Mouse (Mus musculus): ENCODE data around the gene Rhot2. TPM values are rescaled to one million over a fixed set of nuclear protein-coding genes. Genes with fewer than 3 reads are reported as not detected.

Rhot2 gene
- polyA plus RNA-seq, 1 experiment from 2014 or later, result 9.1 TPM

DNA sequence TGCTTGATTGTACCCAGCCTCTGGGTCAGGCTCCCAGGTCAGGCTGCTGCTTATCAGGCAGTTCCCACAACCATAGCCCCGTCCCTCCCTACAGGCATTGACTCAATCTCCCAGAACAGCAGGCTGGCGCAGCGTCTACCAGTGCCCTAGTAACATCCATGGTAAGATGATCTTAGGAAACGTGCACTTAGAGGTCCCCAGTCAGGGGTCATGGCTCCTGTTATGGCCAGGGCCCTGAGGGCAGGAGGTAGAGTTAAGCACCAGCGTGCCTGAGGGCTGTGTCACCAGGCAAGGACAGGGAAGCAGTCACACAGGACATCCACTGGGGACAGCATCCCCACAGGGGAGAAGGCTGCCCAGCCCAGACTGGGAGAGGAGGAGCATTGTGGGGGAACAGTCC is 37.7 kb upstream of the Rhot2 start:
- Histone ChIP-seq H3K4me3 (ENCODE audit: low read depth, low read length) (no peak overlapping the region), H3K36me3 (ENCODE audit: control insufficient read depth, insufficient read depth, low read length) (no peaks in the 10 kb centered on the region; the same call in 1 of the 2 replicates), H3K4me2 (ENCODE audit: low read depth, low read length, severe bottlenecking) (no peak overlapping the region), H3K9ac (ENCODE audit: low read length) (no peak overlapping the region), H3K27ac (ENCODE audit: low read depth, low read length) (no peak overlapping the region), H3K4me1 (replicated peaks; ENCODE audit: control insufficient read depth, insufficient read depth, low read length) (peaks cover 18% of the 10 kb centered on the region), H3K27me3 (ENCODE audit: control insufficient read depth, insufficient read depth, low read length) (no peaks in the 10 kb centered on the region), H3K9me3 (ENCODE audit: control insufficient read depth, low read length) (no peaks in the 10 kb centered on the region)
- ATAC-seq (replicated peaks; ENCODE audit: low FRiP score) (no peak), DNase-seq (ENCODE audit: low spot score) (peak; percentile 57)
- 42% methylated on average over 5 of the region's 5 CpGs for WGBS

DNA sequence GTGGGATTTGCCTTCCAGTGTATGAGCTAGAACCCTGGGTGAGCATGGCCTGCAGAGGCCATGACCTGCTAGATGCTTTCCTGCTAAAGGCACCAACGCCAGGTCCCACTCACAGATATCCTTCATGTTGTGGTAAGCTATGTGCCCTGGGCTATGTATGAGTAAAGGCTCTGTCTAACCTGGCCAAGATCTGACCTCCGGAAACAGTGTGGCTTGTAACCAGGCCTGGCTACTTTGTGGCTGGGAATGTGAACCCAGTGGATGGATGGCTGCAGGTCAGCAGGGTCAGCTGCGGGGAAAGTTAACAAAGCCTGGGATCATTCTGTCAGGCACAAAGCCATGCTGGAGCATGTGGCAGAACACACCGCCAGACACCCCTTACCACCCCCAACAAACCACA is 37.0 kb upstream of the Rhot2 start:
- no peaks in the 10 kb centered on the region for H3K9me3 ChIP-seq (ENCODE audit: control insufficient read depth, low read length)
- ATAC-seq (replicated peaks; ENCODE audit: low FRiP score), result no peak
- H3K36me3 ChIP-seq (ENCODE audit: control insufficient read depth, insufficient read depth, low read length), result no peaks in the 10 kb centered on the region; the same call in 1 of the 2 replicates
- H3K4me2 ChIP-seq (ENCODE audit: low read depth, low read length, severe bottlenecking), result no peak overlapping the region
- WGBS, result 21% methylated on average over 4 of the region's 4 CpGs
- H3K4me1 ChIP-seq (replicated peaks; ENCODE audit: control insufficient read depth, insufficient read depth, low read length), result peaks cover 18% of the 10 kb centered on the region
- no peaks in the 10 kb centered on the region for H3K27me3 ChIP-seq (ENCODE audit: control insufficient read depth, insufficient read depth, low read length)
- H3K9ac ChIP-seq (ENCODE audit: low read length), result no peak overlapping the region
- DNase-seq (ENCODE audit: low spot score), result no peak
- no peak overlapping the region for H3K4me3 ChIP-seq (ENCODE audit: low read depth, low read length)
- H3K27ac ChIP-seq (ENCODE audit: low read depth, low read length), result peak overlapping the region; percentile 53; the same call in 1 of the 2 replicates

DNA sequence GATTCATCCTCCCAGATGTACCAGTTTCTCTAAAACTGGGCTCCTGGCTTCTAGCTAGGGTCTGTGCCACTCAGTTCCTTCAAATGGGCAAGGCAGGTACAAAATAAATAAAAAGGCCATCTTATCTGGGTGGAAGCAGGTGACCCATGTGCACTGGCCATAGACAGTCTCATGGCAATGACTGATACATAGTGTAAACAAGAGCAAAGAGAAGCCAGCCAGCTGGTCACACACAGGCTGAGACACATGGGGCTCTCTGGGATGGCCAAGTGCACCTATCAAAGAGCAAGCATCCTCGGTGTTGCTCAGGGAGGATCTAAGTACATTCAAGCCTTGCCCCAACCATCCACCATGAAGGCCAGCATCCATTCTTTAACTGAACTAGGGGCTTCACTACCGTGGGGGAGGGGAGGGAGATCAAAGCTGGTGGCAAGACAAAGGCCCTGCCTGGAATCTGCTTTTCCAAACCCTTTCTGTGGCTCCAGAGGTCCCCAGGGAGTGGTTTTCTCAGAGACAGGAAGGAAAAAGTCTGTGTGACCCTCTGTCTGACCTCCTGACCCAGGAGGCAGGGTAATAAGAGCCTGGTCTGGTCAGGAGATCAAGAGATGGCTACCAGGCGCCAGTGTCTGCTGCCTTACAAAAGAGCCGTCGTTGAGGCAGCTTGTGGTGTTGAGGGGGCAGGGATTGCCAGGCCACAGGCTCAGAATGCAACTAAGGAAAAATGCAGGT is 36.4 kb upstream of the Rhot2 start:
- ATAC-seq (replicated peaks; ENCODE audit: low FRiP score), result no peak
- Histone ChIP-seq H3K9me3 (ENCODE audit: control insufficient read depth, low read length) (no peaks in the 10 kb centered on the region), H3K4me2 (ENCODE audit: low read depth, low read length, severe bottlenecking) (no peak overlapping the region), H3K27me3 (ENCODE audit: control insufficient read depth, insufficient read depth, low read length) (no peaks in the 10 kb centered on the region), H3K4me3 (ENCODE audit: low read depth, low read length) (no peak overlapping the region), H3K36me3 (ENCODE audit: control insufficient read depth, insufficient read depth, low read length) (no peaks in the 10 kb centered on the region; the same call in 1 of the 2 replicates), H3K27ac (ENCODE audit: low read depth, low read length) (peak overlapping the region; percentile 53; the same call in 1 of the 2 replicates), H3K9ac (ENCODE audit: low read length) (peak overlapping the region; percentile 45), H3K4me1 (replicated peaks; ENCODE audit: control insufficient read depth, insufficient read depth, low read length) (peaks cover 24% of the 10 kb centered on the region)
- 3% methylated on average over 5 of the region's 5 CpGs for WGBS
- DNase-seq (ENCODE audit: low spot score), result peak; percentile 61

DNA sequence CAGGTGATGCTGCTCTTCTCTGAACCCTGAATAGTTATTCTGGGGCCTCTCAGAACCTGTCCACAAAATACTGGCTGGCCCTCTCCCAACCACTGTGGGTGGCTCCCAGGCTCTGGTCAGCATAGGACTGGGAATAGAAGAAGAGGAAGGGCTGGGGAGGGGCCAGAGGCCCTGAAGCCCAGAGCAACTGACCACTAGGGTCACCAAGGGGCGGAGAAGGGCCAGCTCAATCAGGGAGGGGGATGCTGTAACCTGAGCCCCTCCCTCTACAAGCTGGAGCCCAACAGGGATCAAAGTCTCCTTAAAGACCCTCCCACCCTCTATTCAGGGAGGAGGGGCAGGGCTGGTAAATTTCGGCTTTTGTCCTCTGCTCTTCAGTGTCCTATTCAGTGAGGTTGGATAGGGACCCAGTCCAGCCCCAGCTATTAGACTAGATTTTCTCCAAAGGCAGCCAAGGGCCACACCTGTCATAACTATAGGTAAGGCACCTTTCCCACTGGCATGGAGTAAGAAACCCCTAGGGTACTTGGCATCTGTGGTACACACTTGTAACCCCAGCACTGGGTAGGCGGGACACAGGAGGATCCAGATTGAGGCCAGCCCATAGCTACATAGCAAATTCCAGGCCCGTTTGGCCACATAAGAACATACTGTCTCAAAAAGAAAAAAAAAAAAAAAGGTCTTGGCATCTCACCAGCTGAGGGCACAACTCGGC is 35.7 kb upstream of the Rhot2 start, which contains the start of gene Wfikkn1:
Gene Wfikkn1, minus strand, starts transcription at position 663 of the 715 bp plus-strand sequence.
- ATAC-seq (replicated peaks; ENCODE audit: low FRiP score), result no peak
- peaks cover 26% of the 10 kb centered on the region for H3K4me1 ChIP-seq (replicated peaks; ENCODE audit: control insufficient read depth, insufficient read depth, low read length)
- WGBS, result 23% methylated on average over 5 of the region's 5 CpGs
- no peaks in the 10 kb centered on the region; the same call in 1 of the 2 replicates for H3K36me3 ChIP-seq (ENCODE audit: control insufficient read depth, insufficient read depth, low read length)
- peak within 1 kb of the TSS; percentile 53; the same call in 1 of the 2 replicates for H3K27ac ChIP-seq (ENCODE audit: low read depth, low read length)
- H3K9me3 ChIP-seq (ENCODE audit: control insufficient read depth, low read length), result no peaks in the 10 kb centered on the region
- no peaks in the 10 kb centered on the region for H3K27me3 ChIP-seq (ENCODE audit: control insufficient read depth, insufficient read depth, low read length)
- DNase-seq (ENCODE audit: low spot score), result peak; percentile 52
- H3K4me3 ChIP-seq (ENCODE audit: low read depth, low read length), result no peak within 1 kb of the TSS
- peak within 1 kb of the TSS; percentile 45 for H3K9ac ChIP-seq (ENCODE audit: low read length)
- no peak within 1 kb of the TSS for H3K4me2 ChIP-seq (ENCODE audit: low read depth, low read length, severe bottlenecking)

DNA sequence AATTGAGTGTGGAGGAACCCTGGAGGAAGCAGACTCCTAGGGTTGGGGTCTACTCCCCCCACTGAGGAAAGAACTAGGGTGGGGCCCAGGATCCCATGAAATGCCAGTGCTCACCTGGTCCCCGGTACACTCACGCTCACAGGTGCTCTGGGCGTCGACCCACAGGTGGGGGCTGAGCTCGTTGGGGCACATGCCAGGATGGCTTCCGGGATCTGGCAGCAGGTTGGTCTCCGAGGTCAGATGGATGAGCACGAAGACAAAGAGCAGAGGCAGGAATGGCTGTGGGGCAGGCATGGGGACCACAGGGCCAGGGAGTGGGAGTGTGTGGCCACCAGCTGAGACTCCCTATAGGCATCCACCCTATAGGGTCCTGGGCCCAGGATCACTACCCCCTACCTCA is 35.1 kb upstream of the Rhot2 start:
- H3K27ac ChIP-seq (ENCODE audit: low read depth, low read length), result no peak overlapping the region
- DNase-seq (ENCODE audit: low spot score), result peak; percentile 48
- no peaks in the 10 kb centered on the region for H3K27me3 ChIP-seq (ENCODE audit: control insufficient read depth, insufficient read depth, low read length)
- H3K36me3 ChIP-seq (ENCODE audit: control insufficient read depth, insufficient read depth, low read length), result no peaks in the 10 kb centered on the region; the same call in 1 of the 2 replicates
- H3K4me2 ChIP-seq (ENCODE audit: low read depth, low read length, severe bottlenecking), result no peak overlapping the region
- H3K9me3 ChIP-seq (ENCODE audit: control insufficient read depth, low read length), result no peaks in the 10 kb centered on the region
- 77% methylated on average over 8 of the region's 8 CpGs for WGBS
- no peak overlapping the region; the same call in 1 of the 2 replicates for H3K9ac ChIP-seq (ENCODE audit: low read length)
- peaks cover 26% of the 10 kb centered on the region for H3K4me1 ChIP-seq (replicated peaks; ENCODE audit: control insufficient read depth, insufficient read depth, low read length)
- H3K4me3 ChIP-seq (ENCODE audit: low read depth, low read length), result no peak overlapping the region
- ATAC-seq (replicated peaks; ENCODE audit: low FRiP score), result no peak

DNA sequence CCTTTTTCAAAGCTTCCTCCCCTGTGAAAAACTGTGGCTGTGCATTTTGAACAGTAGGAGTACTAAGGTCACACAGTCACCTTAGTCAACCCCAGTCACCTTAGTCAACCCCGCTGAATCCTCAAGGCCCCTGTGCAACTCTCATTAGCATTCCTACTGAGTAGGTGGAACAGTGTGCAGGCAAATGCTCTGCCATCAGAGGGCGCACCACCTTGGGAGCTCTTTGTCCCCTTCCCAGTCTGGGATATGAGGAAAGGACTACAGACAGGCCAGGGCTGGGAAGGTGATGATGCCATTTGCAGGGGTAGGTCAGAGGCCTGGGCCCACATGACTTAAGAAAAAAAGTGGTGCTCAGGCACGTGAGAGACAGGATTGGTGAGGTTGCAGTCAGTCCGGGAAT is 34.6 kb upstream of the Rhot2 start:
- no peaks in the 10 kb centered on the region for H3K27me3 ChIP-seq (ENCODE audit: control insufficient read depth, insufficient read depth, low read length)
- H3K4me2 ChIP-seq (ENCODE audit: low read depth, low read length, severe bottlenecking), result no peak overlapping the region
- 46% methylated on average over 4 of the region's 4 CpGs for WGBS
- H3K9ac ChIP-seq (ENCODE audit: low read length), result no peak overlapping the region
- no peaks in the 10 kb centered on the region; the same call in 1 of the 2 replicates for H3K36me3 ChIP-seq (ENCODE audit: control insufficient read depth, insufficient read depth, low read length)
- no peak for ATAC-seq (replicated peaks; ENCODE audit: low FRiP score)
- peaks cover 26% of the 10 kb centered on the region for H3K4me1 ChIP-seq (replicated peaks; ENCODE audit: control insufficient read depth, insufficient read depth, low read length)
- H3K27ac ChIP-seq (ENCODE audit: low read depth, low read length), result no peak overlapping the region
- H3K9me3 ChIP-seq (ENCODE audit: control insufficient read depth, low read length), result no peaks in the 10 kb centered on the region
- peak; percentile 65 for DNase-seq (ENCODE audit: low spot score)
- H3K4me3 ChIP-seq (ENCODE audit: low read depth, low read length), result no peak overlapping the region

DNA sequence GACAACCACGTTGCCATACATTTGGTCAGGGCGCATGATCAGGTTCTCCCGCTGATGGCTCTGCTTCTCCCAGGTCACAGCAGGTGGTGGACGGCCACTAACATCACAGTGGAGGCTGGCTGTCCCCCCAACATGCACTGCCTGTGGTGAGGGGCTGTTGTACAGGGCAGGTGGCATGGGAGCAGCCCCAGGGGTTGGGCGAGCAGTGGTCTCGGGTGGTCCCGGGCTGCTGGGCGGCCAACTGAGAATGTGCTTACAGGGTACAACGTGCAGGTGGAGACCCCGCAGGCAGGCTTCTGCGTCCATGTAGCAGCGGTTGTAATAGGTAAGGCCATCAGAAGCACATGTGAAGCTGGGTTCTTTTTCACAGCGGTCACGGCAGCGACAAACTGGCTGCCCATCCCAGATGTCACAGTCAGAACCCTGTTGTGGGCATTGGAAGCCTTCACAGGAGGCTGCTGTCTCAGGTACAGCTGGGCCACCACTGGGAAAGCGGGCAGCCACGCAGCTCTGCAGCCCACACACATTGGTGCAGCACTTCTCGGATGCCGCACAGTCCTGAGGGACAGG is 34.0 kb upstream of the Rhot2 start:
- Histone ChIP-seq H3K9me3 (ENCODE audit: control insufficient read depth, low read length) (no peaks in the 10 kb centered on the region), H3K4me2 (ENCODE audit: low read depth, low read length, severe bottlenecking) (no peak overlapping the region), H3K36me3 (ENCODE audit: control insufficient read depth, insufficient read depth, low read length) (no peaks in the 10 kb centered on the region; the same call in 1 of the 2 replicates), H3K4me3 (ENCODE audit: low read depth, low read length) (no peak overlapping the region), H3K27ac (ENCODE audit: low read depth, low read length) (no peak overlapping the region), H3K4me1 (replicated peaks; ENCODE audit: control insufficient read depth, insufficient read depth, low read length) (peaks cover 26% of the 10 kb centered on the region), H3K27me3 (ENCODE audit: control insufficient read depth, insufficient read depth, low read length) (no peaks in the 10 kb centered on the region), H3K9ac (ENCODE audit: low read length) (no peak overlapping the region)
- ATAC-seq (replicated peaks; ENCODE audit: low FRiP score), result no peak
- DNase-seq (ENCODE audit: low spot score), result no peak
- 87% methylated on average over 19 of the region's 19 CpGs for WGBS

DNA sequence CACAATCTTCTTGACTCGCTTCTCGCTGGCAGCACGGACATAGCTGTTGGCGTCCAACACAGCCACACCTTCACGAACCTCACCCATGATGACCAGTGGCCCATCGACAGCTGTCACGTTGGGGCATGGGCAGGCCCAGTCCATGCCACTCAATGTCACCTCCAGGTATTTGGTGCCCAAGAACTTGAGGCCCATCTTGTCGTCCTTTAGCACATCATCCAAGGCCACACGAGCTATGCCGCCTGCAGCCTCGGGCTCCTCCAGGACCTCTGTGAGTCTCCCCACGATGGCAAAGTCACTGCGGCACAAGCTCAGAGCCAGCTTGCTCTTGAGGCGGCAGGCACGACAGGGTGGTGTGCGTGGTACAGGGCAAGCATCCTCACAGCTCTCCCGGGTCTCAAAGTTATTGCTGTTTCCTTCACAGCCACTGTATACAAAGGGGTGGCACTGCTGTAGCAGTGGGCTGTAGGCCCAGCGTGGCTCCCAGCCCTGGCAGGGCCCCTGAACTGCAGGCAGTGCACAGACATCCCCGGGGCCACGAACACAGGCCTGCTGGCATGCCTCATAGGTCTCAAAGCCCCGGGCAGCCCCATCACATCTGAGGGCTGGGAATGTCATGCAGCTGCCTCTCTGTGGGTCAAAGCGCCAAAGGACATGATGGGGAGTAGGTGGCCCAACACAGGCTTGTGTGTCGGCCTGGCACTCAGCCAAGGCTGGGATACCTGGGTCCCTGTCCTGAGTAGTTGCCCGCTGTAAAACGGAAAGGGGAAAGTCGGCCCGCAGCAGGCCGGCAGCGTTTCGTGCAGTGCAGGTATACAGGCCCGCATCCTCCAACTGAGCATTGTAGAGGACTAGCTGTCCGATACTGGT is 33.3 kb upstream of the Rhot2 start:
- no peak overlapping the region for H3K4me3 ChIP-seq (ENCODE audit: low read depth, low read length)
- no peak for ATAC-seq (replicated peaks; ENCODE audit: low FRiP score)
- no peak overlapping the region for H3K9ac ChIP-seq (ENCODE audit: low read length)
- no peaks in the 10 kb centered on the region for H3K27me3 ChIP-seq (ENCODE audit: control insufficient read depth, insufficient read depth, low read length)
- no peak overlapping the region for H3K27ac ChIP-seq (ENCODE audit: low read depth, low read length)
- peaks cover 26% of the 10 kb centered on the region for H3K4me1 ChIP-seq (replicated peaks; ENCODE audit: control insufficient read depth, insufficient read depth, low read length)
- WGBS, result 93% methylated on average over 32 of the region's 32 CpGs
- no peak for DNase-seq (ENCODE audit: low spot score)
- H3K36me3 ChIP-seq (ENCODE audit: control insufficient read depth, insufficient read depth, low read length), result no peaks in the 10 kb centered on the region; the same call in 1 of the 2 replicates
- H3K9me3 ChIP-seq (ENCODE audit: control insufficient read depth, low read length), result no peaks in the 10 kb centered on the region
- H3K4me2 ChIP-seq (ENCODE audit: low read depth, low read length, severe bottlenecking), result no peak overlapping the region
